Mouse (Mus musculus): ENCODE measurements around the gene H13. TPM values are rescaled to one million over a fixed set of nuclear protein-coding genes. Genes with fewer than 3 reads are reported as not detected.

H13 gene
- 10 to 100 TPM; 72.7 to 82.3 TPM for polyA plus RNA-seq (2017; shearing (Covaris generic))

GRCm38 (mm10) chr2:152669256-152669638, at the start of gene H13:
H13 (plus strand) TSS chr2:152669461.
- peak; percentile 80 for ATAC-seq

DNA sequence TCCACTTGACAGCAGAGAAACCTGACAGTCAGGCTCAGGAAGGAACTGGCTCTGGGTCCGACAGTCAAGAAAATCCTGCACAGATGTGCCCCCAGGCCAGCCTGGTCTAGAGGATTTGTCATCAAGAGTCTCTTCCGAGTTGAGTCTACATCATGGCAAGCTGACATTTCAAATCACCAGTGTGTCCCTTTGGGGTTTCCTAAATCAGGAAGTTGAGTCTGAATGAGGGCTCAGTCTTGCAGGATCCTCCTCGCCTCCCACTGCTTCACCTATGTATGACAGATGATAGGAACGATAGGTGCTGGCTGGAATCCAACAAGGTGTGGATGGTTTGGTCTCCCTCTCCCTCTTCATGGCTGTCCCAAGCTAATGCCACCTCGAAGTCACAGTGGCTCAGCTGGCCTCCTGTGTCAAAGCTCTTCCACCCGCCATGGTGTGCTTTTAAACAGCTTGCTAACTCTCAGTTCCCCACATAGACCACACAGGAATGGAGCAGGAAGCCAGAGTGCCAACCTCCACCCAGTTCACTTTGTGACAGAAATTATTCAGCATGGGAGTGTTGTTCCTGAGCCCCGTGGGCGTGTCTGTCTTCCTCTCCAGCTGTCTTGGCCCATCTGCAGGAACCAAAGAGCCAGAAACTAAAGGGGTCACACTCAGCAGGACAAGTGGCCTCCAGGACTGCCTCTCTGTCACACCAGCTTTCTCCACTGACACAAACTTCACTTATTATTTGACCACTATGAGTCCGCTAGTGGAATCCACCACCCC, 48.7 kb upstream of the H13 start:
- no peak for ATAC-seq

GRCm38 (mm10) chr2:152622151-152622550, 47.1 kb upstream of the H13 start:
- no peak for ATAC-seq

- ATAC-seq, result no peak
Observed at GRCm38 (mm10) chr2:152622953-152623352, 46.3 kb upstream of the H13 start, which contains the start of gene Defb25. Defb25 (minus strand) TSS chr2:152623053.

GRCm38 (mm10) chr2:152624566-152624965, 44.7 kb upstream of the H13 start:
- ATAC-seq, result no peak

- ATAC-seq, result no peak
Observed at GRCm38 (mm10) chr2:152625256-152625655, 44.0 kb upstream of the H13 start.

DNA sequence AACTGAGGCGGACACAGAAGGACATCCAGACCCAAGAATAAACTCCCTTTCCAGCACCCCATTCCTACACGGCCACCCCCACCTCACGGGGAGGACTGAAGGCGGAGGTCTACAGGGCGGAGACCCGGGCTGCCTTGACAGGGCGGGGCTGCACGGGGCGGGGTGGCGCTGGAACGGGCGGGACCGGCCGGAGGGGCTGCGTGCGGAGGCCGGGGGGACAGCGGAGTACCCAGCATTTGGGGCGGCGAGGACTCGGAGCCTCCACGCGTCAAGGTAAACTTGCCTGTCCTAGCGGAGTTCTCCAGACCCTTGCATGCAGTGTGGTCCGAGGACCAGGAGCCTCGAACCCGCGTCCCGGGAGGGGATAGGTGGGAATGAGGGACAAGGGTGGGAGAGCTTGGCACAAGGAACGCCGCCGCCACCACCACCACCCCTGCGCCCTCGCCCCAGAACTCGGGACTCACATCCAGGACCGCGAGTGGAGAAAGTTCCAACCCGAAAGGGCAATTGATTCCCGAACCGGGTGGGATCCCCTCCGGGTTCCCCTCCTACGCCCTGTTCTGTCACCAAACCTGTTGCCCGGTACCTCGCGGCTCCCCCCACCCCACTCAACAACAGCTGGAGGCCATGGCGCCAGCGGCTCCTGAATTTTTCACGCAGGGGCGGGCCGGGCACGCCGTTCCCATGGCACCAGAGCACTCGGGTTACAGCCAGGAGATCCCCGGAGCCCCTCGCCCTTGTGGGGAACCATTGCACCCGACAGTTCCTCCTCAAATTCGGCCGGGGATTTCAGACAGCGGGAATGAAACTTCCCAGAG, 42.3 kb upstream of the H13 start, which contains the start of gene Rem1:
Rem1 (plus strand) TSS at position 178 of the 818 bp plus-strand sequence.
- ATAC-seq, result no peak

- ATAC-seq, result no peak
Observed at GRCm38 (mm10) chr2:152628066-152628465, 41.2 kb upstream of the H13 start.

DNA sequence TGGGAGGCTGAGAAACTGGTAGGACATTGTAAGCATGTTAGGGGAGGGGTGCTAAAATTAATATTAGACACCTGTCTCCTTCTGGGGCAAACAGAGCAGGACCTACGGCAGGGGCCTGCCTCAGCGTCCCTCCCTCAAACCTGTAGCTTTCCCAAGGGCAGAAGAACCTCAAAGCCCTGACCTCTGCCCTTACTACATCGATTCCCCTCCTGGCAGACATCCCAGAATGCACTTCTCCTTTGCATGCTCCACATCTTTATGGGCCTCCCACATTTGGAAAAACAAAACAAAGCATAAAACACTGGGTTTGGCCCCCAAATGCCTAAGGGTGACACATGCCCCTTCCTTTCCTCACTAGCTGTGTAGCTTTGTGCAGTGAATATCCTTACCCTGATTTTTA, 40.0 kb upstream of the H13 start:
- no peak for ATAC-seq

- no peak for ATAC-seq
Observed at GRCm38 (mm10) chr2:152629904-152630303, 39.4 kb upstream of the H13 start.

DNA sequence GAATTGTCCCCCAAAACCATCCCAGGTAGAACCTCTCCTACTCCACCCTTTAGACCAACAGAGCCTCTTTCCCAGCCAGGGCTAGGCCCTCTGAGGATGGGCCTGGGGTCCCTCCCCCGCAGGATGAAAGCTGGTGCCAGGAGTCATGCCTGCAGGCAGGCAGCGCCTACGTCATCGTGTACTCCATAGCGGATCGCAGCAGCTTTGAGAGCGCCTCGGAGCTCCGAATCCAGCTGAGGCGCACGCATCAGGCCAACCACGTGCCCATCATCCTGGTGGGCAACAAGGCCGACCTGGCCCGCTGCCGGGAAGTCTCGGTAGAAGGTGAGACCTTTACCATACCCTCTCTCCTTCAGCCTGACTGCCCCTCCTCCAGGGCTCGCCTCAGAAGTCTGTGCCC, 35.9 kb upstream of the H13 start:
- no peak for ATAC-seq

GRCm38 (mm10) chr2:152634311-152634710, 35.0 kb upstream of the H13 start:
- no peak for ATAC-seq

- ATAC-seq, result no peak
Observed at GRCm38 (mm10) chr2:152636246-152637005, 32.8 kb upstream of the H13 start.

- no peak for ATAC-seq
Observed at GRCm38 (mm10) chr2:152637006-152637322, 32.3 kb upstream of the H13 start.

DNA sequence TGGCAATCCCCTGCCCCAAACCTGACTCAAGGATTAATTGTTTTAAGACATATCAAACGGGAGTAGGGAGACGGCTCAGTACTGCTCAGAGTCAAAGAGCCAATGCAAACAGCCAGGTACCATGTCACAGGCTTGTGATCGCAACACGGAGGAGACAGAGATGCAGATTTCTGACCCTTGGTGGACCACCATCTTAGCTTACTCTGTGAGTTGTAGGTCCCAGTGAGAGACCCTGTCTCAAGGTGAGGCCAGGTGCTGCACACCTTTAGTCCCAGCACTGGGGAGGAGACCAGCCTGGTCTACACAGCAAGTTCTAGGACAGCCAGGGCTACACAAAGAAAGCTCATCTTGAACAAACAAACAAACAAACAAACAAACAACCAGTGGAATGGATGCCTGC, 31.9 kb upstream of the H13 start:
- ATAC-seq, result no peak

DNA sequence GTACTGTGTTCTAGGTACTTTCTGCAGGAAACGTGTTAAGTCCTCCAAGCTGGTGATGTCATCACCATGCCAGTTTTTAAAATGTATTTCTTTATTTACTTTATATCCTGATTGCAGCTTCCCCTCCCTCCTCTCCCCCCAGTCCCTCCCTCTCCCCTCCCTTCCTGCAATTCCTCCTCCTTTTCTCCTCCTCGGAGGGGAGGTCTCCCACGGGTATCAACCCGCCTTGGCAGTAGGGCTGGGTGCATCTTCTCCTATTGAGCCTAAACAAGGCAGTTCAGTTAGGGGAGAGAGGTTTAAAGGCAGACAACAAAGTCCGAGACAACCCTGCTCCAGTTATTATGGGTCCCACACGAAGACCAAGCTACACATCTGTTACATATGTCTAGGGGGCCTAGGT, 30.4 kb upstream of the H13 start:
- no peak for ATAC-seq

DNA sequence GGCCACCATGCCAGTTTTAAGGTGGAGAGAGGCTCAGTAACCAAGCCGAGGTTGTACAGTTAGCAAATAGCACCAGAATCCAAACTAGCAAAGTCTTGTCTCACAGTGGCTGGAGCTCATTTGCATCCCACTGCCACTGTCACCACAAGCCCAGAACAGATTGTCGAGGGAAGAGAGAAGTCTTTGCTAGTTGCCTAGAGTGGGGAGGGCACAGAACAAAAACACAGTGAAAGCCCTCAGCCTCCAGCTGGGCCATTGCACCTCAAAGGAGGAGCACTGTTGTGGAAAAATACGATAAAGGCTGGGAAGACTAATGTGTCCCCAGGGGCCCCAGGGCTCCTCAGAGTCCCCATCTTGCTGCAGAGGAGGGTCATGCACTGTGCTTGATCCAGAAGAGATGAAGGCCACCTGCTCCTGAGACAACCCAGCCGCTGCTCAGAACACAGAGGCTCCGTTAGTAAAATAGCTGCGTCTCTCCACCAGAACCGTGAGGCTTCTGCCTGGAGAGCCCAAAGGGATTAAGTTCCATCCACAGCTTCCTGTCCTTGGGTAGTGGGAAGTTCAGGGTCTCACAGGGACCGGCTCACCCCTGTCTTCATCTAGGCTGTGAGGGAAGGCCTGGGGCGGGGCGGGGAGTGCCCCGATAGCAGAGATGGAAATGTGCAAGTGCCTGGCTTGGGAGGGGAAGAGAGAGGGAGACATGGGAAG, 29.7 kb upstream of the H13 start:
- no peak for ATAC-seq

DNA sequence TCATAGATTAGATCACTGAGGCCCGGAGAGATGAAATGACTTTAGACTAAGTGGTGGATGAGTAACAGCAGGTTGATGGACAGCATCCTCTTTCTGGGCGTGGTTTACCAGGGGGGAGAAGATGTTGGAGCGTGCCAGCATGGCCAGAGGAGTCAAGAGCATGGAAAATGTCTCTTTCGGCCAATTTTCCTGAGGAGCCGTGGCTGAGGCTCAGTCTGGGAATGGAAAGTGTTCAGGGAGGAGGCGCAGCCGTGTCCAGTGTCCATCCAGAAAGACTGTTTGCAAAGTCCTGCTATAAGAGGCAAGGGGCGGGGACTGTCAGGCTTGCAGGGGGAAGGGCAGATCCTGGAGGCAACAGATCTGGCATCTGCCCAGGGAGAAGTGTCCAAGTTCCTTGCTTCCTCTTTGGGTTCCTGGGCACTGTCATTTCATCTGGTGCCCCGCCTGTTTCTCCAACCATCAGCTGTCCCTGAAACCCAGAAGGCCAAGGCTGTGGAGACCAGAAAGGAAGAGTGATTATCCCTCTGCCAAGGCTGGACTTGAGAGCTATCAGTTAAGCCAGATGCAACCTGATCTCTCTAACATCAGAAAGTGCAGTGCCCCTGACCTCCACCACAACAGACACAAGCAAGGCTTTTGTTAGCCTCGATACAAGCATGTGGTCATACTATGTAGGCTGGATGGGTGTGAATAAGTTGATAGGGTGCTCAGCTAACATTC, 16.2 kb upstream of the H13 start:
- ATAC-seq, result no peak

GRCm38 (mm10) chr2:152653874-152654715, 15.2 kb upstream of the H13 start:
- ATAC-seq, result peak; percentile 49

- no peak for ATAC-seq
Observed at GRCm38 (mm10) chr2:152657398-152657797, 11.9 kb upstream of the H13 start.

DNA sequence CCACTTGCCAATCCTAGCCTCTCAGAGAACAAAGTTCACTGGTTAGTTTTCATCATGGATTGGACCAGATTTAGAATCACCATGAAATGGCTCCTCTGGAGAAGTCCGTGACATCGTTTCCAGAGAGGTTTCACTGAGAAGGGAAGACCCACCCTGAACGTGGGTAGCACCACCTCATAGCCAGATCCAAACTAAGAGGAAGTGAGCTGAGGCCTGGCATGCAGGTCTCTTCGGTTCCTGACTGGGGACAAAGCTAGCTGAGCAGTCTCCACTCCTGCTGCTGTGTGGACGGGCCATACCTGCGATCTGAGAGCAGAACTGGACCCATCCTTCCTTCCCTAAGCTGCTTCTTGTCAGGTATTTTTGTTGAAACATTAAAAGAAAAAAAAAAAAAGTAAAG, 8.1 kb upstream of the H13 start:
- no peak for ATAC-seq

Data from activated CD4-positive, CD25-positive, alpha-beta regulatory T cell, adult 4 months (primary cell).